Mouse (Mus musculus): Measurements from ENCODE around the gene Gm14085.

GRCm38 (mm10) chr2:122571326-122571725 lies 86.6 kb downstream of the Gm14085 start:
- no peak for TF ChIP-seq POLR2A (IDR thresholded peaks at IDR 0.05; ENCODE audit: insufficient read depth, low read length)
- no peak for TF ChIP-seq CTCF (IDR thresholded peaks at IDR 0.05; ENCODE audit: low read depth, low read length)
- no peak for TF ChIP-seq EP300 (IDR thresholded peaks at IDR 0.05; ENCODE audit: insufficient read depth, low read depth, low read length)

All from ES-Bruce4 (cell line).